Mouse (Mus musculus) CH12.LX (cell line): ENCODE results near the gene Tspyl1.

Experiments
- CTCF ChIP-seq, 2 experiments: IDR thresholded peaks in 1 of 2; conservative IDR thresholded peaks in 1 of 2; 2 replicates each; pipeline ENCODE4 v1.5.1; 2011 to 2012; ENCODE audit warnings: low read depth in 2 of 2, low read length in 2 of 2, improper control_type of control experiment in 1 of 2, inconsistent platforms in 1 of 2, mild to moderate bottlenecking in 1 of 2, moderate library complexity in 1 of 2
- EP300 ChIP-seq: IDR thresholded peaks from 2 replicates; pipeline ENCODE4 v1.6.1; 2011; ENCODE audit warnings: low read length, improper control_type of control experiment
- MAFK ChIP-seq: IDR thresholded peaks from 2 replicates; pipeline ENCODE4 v1.6.1; 2011; ENCODE audit warnings: low read length, improper control_type of control experiment; ENCODE audit not compliant: insufficient replicate concordance
- MYC ChIP-seq: IDR thresholded peaks from 2 replicates; pipeline ENCODE4 v1.6.1; 2011; ENCODE audit warnings: low read depth, mild to moderate bottlenecking, improper control_type of control experiment, low read length
- POLR2A ChIP-seq: IDR thresholded peaks from 2 replicates; pipeline ENCODE4 v1.6.1; 2011; ENCODE audit warnings: low read depth, mild to moderate bottlenecking, improper control_type of control experiment, low read length
- TCF12 ChIP-seq: IDR thresholded peaks from 2 replicates; pipeline ENCODE4 v1.6.1; 2014; ENCODE audit warnings: low read depth, mild to moderate bottlenecking, inconsistent platforms, low read length, improper control_type of control experiment

- TF ChIP-seq EP300 (0 out of 2 replicates have a peak, but pooled peaks have one; percentile 10), MAFK (no peak), POLR2A (no peak), TCF12 (no peak), MYC (peak; percentile 40), CTCF (conservative IDR thresholded peaks at IDR 0.05 in 1 of 2, IDR thresholded peaks at IDR 0.05 in 1 of 2; ENCODE audit: low read depth in 2 of 2, low read length in 2 of 2) (peak; percentile 47 to 88)
These were observed 1.3 kb upstream of the Tspyl1 start for GRCm38 (mm10) chr10:34280591-34281175.
